Mouse (Mus musculus) intestine, postnatal 0 days (tissue): ENCODE results near the gene Tmcc3. TPM values are rescaled to one million over a fixed set of nuclear protein-coding genes. Genes with fewer than 3 reads are reported as not detected.

Source experiments
- ATAC-seq: fragments of 200-750 bp; cut with Nextera tagmentation; 2 replicates; pipeline ENCODE4 v1.8.0; 2017; ENCODE audit warnings: mild to moderate bottlenecking, moderate TSS enrichment, moderate library complexity
- H3K27ac ChIP-seq: fragments of 300-500 bp; sonication (generic); 2 replicates; pipeline ENCODE4 v1.5.1; 2014; ENCODE audit warnings: mild to moderate bottlenecking, low read depth, low read length, moderate library complexity
- H3K27me3 ChIP-seq: fragments of 300-500 bp; sonication (generic); replicated peaks from 2 replicates; pipeline ENCODE4 v1.6.1; 2014; ENCODE audit warnings: low read length, mixed read lengths; ENCODE audit not compliant: control insufficient read depth, insufficient read depth
- H3K36me3 ChIP-seq: fragments of 300-500 bp; sonication (generic); 2 replicates; pipeline ENCODE4 v1.6.1; 2014; ENCODE audit warnings: mild to moderate bottlenecking, moderate library complexity; ENCODE audit not compliant: control insufficient read depth, insufficient read depth
- H3K4me1 ChIP-seq: fragments of 300-500 bp; sonication (generic); replicated peaks from 2 replicates; pipeline ENCODE4 v1.6.1; 2014; ENCODE audit warnings: antibody characterized with exemption, low read length, mixed read lengths; ENCODE audit not compliant: control insufficient read depth, insufficient read depth
- H3K4me2 ChIP-seq: fragments of 300-500 bp; sonication (generic); replicated peaks from 2 replicates; pipeline ENCODE4 v1.6.1; 2014; ENCODE audit warnings: low read depth, mild to moderate bottlenecking, moderate library complexity
- H3K4me3 ChIP-seq: fragments of 300-500 bp; sonication (generic); 2 replicates; pipeline ENCODE4 v1.5.1; 2014; ENCODE audit warnings: low read depth, low read length
- H3K9ac ChIP-seq: fragments of 300-500 bp; sonication (generic); 2 replicates; pipeline ENCODE4 v1.6.1; 2014; ENCODE audit warnings: mild to moderate bottlenecking, low read depth, low read length
- H3K9me3 ChIP-seq: fragments of 300-500 bp; sonication (generic); 2 replicates; pipeline ENCODE4 v1.6.1; 2016; ENCODE audit warnings: mixed run types; ENCODE audit not compliant: control insufficient read depth
- CTCF ChIP-seq: sonication (generic); IDR thresholded peaks from 2 replicates; pipeline ENCODE4 v1.5.1; 2016; ENCODE audit warnings: low read depth, mild to moderate bottlenecking, control low read depth, antibody characterized with exemption, moderate library complexity
- WGBS: fragments of 180-500 bp; shearing (Covaris S2); extraction: QIAGEN DNeasy Blood & Tissue Kit; methylation state at CpG from one replicate; pipeline ENCODE4 v1.1.7; 2014; 5-methylcytosine and 5-hydroxymethylcytosine counted together
- polyA plus RNA-seq: library from polyadenylated mRNA; unstranded; fragments of >200 nt; fragmentation: Nextera tagmentation; extraction: Ambion mirVana; gene quantifications from 2 replicates; pipeline ENCODE4 v1.2.1, GENCODE M21; 2015

Gene Tmcc3
- 10.0 and 10.4 TPM in 2 replicates for polyA plus RNA-seq

DNA sequence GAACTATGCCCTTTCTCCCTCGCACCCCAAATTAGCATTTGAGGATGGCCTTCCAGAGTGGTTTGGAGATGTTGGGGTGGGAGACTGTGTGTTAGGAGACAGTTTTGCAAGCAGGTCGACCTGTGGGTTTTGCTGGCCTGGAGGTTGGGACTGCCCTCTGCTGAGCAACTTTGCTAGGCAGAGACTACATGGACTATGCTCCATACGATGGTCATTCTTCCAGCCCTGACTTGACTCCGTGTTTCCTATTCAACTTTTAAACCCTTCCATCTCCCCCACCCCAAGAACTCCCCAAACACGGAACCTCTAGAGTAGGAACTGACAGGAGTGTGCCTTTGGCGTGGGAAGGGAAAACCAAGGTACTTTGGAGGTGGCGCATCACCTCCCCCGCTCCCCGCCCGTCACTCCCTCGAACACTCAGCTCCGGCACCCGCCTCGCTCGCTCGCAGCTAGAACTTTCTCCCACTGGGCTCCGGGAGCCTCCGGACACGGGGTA, at the start of gene Tmcc3:
Gene Tmcc3 (plus strand): TSS at position 439 of the 496 bp plus-strand sequence.
- H3K4me1 ChIP-seq = no peaks in the 10 kb centered on the region; the same call in 1 of the 2 replicates
- H3K36me3 ChIP-seq = no peaks in the 10 kb centered on the region
- peaks cover 38% of the 10 kb centered on the region for H3K27me3 ChIP-seq
- WGBS = 3% methylated on average over 19 of the region's 19 CpGs
- no peak for ATAC-seq
- peak within 1 kb of the TSS; percentile 74 for H3K4me2 ChIP-seq
- H3K9me3 ChIP-seq = no peaks in the 10 kb centered on the region
- H3K27ac ChIP-seq = no peak within 1 kb of the TSS
- TF ChIP-seq CTCF = peak; percentile 23; the same call in 1 of the 2 replicates
- peak within 1 kb of the TSS; percentile 34 for H3K4me3 ChIP-seq
- no peak within 1 kb of the TSS for H3K9ac ChIP-seq

DNA sequence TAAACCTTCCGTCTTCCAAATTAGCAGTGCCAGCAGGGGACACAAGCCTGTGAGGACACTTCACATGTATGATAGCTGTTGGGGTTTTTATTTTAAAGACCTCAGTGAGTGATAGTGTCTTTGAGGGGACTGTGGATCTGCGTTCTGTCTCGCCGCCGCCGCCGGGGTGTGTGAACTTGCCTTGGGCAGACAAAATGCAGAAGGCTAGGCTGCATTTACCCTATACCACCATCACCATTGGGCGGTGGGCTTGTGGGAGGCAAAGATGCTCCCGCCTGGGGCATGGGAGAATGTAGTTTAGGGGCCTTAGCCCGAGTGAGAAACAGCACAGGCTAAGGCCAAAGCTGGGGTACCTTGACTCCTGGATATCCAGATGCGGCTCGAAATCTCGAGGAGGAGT, 49.1 kb upstream of the Tmcc3 start:
- TF ChIP-seq CTCF = no peak
- no peaks in the 10 kb centered on the region for H3K9me3 ChIP-seq
- WGBS = 90% methylated on average over 13 of the region's 13 CpGs
- H3K4me1 ChIP-seq = no peaks in the 10 kb centered on the region
- no peak overlapping the region for H3K27ac ChIP-seq
- H3K9ac ChIP-seq = no peak overlapping the region
- no peaks in the 10 kb centered on the region for H3K36me3 ChIP-seq
- no peaks in the 10 kb centered on the region for H3K27me3 ChIP-seq
- H3K4me3 ChIP-seq = no peak overlapping the region
- ATAC-seq = no peak
- no peak overlapping the region for H3K4me2 ChIP-seq

DNA sequence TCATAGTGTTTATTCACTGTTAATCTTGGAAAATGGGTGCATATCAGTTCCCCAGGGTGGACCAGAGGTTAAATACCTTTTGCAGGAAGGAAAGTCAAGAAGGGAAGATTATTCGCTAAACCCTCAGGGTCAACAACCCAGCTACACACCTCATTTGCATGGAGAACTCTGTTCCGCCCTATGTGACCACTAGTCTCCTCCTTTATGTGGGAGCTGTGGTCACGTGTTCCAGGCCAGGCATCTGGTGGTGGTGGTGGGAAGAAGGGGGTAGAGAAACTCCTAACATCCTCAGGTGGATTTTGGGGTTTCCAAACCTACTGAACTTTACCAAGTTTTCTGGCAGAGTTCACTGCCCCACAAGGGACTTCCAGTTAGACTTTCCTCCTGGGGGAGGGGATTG, 48.5 kb upstream of the Tmcc3 start:
- H3K4me1 ChIP-seq = no peaks in the 10 kb centered on the region
- H3K4me3 ChIP-seq = no peak overlapping the region
- H3K27me3 ChIP-seq = no peaks in the 10 kb centered on the region
- H3K9ac ChIP-seq = no peak overlapping the region
- no peaks in the 10 kb centered on the region for H3K9me3 ChIP-seq
- ATAC-seq = no peak
- no peak overlapping the region for H3K4me2 ChIP-seq
- H3K27ac ChIP-seq = no peak overlapping the region
- no peaks in the 10 kb centered on the region for H3K36me3 ChIP-seq
- WGBS = 68% methylated on average over 3 of the region's 3 CpGs
- TF ChIP-seq CTCF = no peak

DNA sequence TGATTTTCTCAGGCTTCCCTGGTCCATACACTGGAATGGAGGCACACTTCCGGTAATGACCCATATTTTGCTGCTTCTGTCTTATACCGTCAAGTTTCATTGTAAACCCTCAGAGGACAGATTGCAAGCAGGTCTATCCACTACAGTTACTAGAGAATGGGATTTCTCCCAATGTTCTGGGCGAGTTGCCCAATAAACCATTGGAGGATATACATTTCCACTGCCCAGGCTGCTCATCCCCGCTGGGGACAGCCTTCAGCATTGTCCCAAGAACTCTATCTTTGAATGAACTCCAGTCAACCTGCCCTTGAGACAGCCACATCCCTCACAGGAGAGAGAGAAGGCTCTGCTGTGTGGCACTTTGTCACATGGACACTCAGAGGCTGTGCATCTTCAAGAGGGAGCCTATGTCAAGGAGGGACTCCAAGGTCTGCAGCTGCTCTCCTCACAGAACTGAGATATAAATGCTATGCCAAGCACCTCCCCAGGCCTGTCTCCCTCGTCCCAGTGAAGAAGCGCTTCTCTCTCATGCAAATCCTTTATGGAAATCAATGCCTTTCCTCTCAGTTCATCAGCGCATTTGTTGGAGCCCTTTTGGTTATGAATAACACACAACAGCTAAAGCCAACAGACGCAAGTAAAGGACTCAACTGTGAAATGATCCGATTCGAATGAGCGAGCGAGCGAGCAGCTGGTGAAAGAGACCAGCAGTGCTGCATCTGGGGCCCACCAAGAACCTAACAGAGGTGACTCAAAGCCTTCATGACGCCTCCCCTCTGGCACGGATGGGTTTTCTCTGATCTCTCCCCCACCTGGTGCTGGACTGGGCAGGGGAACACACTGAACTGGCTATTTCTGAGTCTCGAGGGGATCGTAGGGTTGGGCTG, 45.9 kb upstream of the Tmcc3 start:
- H3K9ac ChIP-seq = no peak overlapping the region
- H3K9me3 ChIP-seq = no peaks in the 10 kb centered on the region
- H3K4me1 ChIP-seq = no peaks in the 10 kb centered on the region
- H3K27ac ChIP-seq = no peak overlapping the region
- no peak overlapping the region for H3K4me3 ChIP-seq
- no peak for ATAC-seq
- no peaks in the 10 kb centered on the region for H3K27me3 ChIP-seq
- no peak for TF ChIP-seq CTCF
- WGBS = 76% methylated on average over 17 of the region's 17 CpGs
- H3K4me2 ChIP-seq = no peak overlapping the region
- no peaks in the 10 kb centered on the region for H3K36me3 ChIP-seq

DNA sequence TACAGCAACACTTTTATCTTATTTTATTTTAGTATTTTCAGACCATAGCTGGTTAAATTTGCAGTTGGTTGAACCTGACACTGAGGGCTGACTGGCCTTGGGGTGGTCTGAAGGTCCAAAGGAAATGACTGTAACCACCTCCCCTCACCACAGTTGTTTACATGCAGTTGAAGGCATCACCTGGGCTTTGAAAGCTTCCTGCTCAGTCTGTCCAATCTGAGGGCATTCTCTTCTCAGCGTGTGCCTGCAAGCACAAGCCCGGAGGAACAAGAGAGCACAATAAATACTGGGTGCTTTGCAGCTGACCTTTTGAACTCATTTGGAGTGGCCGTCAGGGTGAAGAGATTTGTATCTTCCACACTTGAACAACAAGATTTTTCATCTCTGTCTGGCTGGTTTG, 36.4 kb upstream of the Tmcc3 start:
- no peak overlapping the region for H3K4me2 ChIP-seq
- 2% methylated on average over 3 of the region's 3 CpGs for WGBS
- H3K4me3 ChIP-seq = no peak overlapping the region
- H3K9ac ChIP-seq = no peak overlapping the region
- H3K27ac ChIP-seq = no peak overlapping the region
- no peak for TF ChIP-seq CTCF
- H3K36me3 ChIP-seq = no peaks in the 10 kb centered on the region
- no peaks in the 10 kb centered on the region for H3K4me1 ChIP-seq
- H3K9me3 ChIP-seq = no peaks in the 10 kb centered on the region
- ATAC-seq = no peak
- no peaks in the 10 kb centered on the region for H3K27me3 ChIP-seq

DNA sequence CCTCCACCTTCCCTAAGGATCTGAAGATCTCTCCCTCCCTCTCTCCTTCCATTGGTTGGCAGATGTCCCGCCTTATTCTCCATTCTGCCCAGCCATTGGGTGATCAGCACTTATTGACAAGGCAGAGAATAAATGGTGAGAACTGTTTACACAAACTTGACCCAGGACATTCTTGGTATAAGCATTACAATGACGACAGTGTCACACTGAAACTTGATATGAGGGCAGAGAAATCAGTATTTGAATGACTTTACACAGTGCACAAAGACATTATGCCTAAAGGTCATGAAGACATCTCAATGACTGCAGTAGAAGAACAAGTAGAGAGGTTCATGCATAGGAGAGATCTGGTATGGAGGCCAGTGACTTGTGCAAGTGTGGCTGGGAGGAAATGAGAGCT, 35.2 kb upstream of the Tmcc3 start:
- H3K27me3 ChIP-seq = no peaks in the 10 kb centered on the region
- H3K36me3 ChIP-seq = no peaks in the 10 kb centered on the region
- no peak overlapping the region for H3K4me2 ChIP-seq
- H3K9me3 ChIP-seq = no peaks in the 10 kb centered on the region
- H3K9ac ChIP-seq = no peak overlapping the region
- TF ChIP-seq CTCF = no peak
- no peak for ATAC-seq
- no peak overlapping the region for H3K27ac ChIP-seq
- H3K4me1 ChIP-seq = no peaks in the 10 kb centered on the region
- H3K4me3 ChIP-seq = no peak overlapping the region
- 60% methylated on average over 2 of the region's 2 CpGs for WGBS
